Mouse (Mus musculus) megakaryocyte-erythroid progenitor cell, adult 5-6 weeks (primary cell): ENCODE data around the gene Gng8. TPM values are rescaled to one million over a fixed set of nuclear protein-coding genes. Genes with fewer than 3 reads are reported as not detected.

ENCODE experiments used
- ATAC-seq: replicated peaks from 2 replicates; pipeline ENCODE4 v1.8.0; 2016; ENCODE audit warnings: mild to moderate bottlenecking, inconsistent platforms; ENCODE audit not compliant: severe bottlenecking, poor library complexity, low FRiP score, low TSS enrichment
- total RNA-seq, 2 experiments: library from RNA; stranded (forward) in 1 of 2; stranded (reverse) in 1 of 2; fragments of 200-1000, 215-1000 nt in 1 of 2; fragments of >200 nt in 1 of 2; fragmentation: Nextera tagmentation in 1 of 2; gene quantifications; 2 replicates each; pipeline ENCODE4 v1.2.3; 2014 to 2017

Gene Gng8
- total RNA-seq (2014; fragmentation: Nextera tagmentation) (not detected in 2 replicates), total RNA-seq (2017) (2.6 TPM in 1 of 2 replicates, not detected in the other)

DNA sequence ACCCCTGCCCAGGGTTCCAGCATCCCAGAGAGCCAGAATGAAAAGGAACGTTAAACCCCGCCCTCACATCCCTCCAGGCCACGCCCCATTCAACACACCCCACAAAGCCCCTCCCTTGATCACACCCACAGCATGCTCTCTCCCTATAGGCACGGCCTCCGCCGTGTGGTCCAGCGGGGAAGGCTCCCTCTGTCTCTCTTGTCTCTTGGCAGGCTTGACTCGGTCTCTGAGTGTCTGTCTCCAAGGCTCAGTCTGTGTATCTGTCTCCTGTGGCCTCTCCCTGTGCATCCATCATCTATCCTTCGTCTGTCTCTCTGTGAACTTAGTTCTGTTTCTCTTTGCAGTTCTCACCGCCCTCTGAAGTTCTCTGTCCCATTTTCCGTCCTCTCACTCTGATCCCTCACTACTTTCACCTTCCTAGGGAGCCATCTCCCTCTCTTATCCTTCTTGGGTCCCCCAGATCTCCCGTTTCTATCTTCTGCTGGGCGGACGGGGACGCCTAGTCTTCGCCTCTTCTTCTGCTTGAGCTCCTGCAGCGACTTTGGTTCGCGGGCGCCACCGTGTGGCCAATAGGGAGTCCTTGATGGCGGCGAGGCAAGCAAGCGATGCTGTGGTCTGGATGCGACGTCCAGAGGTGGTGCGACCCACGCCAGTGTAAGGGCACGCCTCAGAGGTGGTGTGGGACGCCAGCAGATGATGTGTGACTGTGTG lies at the start of gene Gng8:
Gene Gng8 (plus strand): TSS at position 146 of the 711 bp plus-strand sequence.
- ATAC-seq, result peak; percentile 82

DNA sequence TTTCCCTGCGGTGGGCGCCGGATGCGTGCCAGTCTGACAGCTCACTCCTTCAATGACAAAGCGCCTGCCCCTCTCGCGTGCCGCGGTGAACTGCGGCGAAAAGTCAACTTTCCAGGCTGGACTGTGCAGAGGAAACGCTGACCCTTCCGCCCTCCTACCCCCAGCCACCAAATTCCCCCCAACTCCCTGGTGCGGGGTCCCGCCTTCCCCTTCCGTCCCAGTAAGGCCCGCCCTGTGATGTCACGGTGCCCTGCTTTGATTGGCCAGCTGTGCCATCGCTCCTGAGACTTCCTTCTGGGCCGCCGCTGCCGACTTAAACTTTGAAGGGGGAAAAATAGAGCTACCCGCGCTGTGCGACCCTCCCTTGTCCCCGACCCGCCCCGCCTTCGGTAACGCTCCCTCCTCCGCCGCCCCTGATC lies 48.9 kb upstream of the Gng8 start, which contains the start of gene Prkd2:
Gene Prkd2 (plus strand): TSS at position 258 of the 419 bp plus-strand sequence.
- ATAC-seq, result peak; percentile 74

DNA sequence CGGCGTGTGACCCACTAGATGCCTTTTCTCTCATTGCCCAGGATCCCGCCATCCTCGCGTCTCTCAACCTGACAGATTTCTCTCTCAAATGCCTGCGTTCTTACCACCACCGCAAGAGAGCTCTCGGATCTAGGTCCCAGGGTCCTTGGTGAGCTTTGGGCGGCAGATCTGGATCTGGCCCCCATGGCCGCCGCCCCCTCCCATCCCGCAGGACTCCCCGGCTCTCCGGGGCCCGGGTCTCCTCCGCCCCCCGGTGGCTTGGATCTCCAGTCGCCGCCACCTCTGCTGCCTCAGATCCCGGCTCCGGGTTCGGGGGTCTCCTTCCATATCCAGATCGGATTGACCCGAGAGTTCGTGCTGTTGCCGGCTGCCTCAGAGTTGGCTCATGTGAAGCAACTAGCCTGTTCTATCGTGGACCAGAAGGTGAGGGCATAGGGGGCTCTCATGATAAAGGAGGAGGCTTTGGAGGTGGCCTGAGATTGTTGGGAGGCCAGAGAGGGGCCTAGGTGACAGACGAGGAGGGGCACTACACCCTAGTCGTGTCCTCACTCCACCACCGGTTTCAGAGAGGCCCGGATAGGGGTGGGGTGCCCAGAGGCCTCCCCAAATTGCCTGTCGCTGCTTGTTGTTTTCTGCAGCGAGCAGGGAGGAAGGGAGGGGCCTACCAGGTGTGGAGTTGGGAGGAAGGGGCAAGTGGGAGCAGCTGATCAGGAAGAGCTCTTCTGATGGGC lies 48.0 kb upstream of the Gng8 start:
- ATAC-seq, result peak; percentile 5; the same call in 1 of the 2 replicates

DNA sequence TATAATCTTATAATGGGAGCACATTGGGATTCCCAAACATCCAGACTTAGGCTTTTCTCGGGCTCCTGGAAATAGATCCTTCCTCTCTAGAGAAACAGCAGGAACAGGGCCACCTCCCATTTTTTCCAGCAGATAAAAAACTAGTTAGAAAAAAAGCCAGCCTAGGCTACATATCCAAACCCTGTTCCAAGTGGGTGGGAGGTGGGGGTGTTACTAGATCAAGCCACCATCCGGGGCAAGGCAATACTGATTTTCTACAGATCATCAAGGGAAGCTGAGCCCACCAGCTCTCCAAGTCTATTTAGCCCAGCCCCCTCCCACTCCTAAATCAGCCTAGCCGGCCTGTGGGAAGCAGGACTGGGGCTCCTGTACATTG lies 46.9 kb upstream of the Gng8 start:
- no peak for ATAC-seq

DNA sequence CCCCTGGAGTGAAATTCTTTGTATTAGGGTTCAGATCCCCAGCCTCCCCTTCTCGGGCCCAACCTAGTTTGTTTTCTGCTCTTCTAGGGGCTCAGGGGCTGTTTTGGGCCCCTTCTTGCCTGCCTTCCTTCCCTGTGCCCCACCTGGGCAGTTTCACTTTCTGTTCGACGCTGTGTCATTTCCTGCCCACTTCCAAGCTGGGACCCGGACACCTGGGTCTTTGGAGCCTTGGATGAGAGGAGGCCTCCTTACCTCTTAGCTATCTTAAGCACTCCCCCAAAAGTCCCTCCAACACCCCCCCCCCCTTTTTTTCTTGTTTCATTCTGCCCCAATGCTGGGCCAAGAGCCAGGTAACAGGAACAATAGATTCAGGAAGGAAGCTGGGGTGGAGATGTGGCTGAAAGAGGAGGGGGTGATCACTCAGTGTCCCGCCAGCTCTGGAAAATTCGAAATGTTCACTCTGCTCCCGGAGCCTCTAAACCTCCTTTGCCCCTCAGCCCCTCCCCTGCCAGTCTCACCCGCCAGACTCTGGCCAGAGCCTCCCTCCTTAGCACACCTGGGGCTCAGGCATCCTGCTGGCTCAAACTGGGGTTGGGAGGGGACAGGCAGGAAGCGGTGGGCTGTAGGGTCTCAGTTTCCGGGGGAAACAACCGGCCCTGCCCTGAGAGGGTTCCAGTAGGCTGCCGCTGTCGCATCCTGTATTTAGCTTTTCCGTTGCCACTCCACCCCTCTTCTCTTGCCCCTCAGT lies 46.3 kb upstream of the Gng8 start:
- ATAC-seq, result no peak

DNA sequence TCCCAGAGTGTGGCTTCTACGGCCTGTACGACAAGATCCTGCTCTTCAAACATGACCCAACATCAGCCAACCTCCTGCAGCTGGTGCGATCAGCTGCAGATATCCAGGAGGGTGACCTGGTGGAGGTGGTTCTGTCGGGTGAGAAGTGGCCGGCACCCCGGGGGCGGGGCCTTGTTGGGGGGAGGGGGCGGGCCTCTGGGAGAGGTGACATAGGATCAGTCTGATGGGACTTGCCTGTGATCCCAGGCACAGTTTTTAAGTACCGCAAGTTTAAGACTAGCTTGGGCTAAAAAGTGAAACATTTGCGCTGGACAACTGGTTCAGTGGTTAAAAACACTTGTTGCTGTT lies 45.8 kb upstream of the Gng8 start:
- ATAC-seq, result no peak

DNA sequence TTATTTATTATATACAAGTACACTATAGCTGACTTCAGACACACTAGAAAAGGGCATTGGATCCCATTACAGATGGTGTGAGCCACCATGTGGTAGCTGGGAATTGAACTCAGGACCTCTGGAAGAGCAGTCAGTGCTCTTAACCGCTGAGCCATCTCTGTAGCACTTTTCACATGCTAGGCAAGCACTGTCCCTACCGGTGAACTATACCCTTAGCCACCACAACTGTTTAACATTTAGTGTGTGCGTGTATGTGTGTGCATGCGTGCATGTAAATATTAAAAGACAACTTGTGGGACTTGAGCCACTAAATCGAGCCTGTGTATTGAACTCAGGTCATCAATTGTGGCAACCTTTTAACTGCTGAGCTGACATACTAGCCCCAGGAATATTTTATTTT lies 44.8 kb upstream of the Gng8 start:
- no peak for ATAC-seq

DNA sequence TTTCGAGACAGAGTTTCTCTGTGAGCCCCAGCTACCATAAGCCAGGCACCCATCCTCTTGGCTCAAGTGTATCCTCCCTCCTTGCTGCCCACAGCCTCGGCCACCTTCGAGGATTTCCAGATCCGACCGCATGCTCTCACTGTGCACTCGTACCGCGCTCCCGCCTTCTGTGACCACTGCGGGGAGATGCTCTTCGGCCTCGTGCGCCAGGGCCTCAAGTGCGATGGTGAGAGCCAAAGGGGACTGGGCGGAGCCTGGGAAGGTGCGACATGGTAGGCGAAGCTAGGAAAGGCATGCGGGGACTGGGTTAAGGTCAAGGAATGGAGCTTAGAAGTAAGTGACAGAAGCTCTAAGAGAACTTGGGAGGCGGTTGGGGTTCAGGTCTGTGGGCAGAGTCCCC lies 44.1 kb upstream of the Gng8 start:
- no peak for ATAC-seq

DNA sequence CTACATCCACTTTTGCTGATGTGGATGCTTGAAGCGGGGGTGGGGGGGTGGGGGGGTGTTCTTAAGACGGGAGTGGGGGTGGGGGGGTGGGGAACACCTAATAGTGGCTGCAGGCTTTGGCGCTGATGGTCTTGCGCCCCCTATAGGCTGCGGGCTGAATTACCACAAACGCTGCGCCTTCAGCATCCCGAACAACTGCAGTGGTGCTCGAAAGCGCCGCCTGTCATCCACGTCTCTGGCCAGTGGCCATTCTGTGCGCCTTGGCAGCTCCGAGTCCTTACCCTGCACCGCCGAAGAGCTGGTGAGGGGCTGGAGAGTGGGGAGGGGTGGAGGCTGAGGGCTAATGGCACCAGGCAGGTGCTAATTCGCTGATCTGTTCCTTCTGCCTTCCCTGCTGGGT lies 43.0 kb upstream of the Gng8 start:
- ATAC-seq, result no peak

DNA sequence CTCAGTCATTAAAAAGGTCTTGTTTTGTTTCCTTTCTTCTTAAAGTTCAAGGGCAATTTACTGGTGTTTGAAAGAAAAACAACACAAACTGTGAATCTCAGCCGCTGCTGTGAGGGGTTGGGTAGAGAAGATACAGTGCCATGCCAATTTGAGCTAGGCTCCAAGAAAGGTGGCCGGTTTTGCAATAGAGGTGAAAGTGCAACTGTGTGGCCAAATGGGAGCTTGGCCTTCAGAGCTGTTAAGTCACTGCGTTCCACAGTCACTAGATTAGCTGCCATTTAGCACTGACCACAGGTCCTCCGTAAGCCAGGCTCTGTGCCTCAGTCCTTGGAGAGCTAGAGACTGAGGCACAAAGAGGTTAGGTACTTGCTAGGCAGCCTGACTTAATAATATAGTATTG lies 40.0 kb upstream of the Gng8 start:
- no peak for ATAC-seq

DNA sequence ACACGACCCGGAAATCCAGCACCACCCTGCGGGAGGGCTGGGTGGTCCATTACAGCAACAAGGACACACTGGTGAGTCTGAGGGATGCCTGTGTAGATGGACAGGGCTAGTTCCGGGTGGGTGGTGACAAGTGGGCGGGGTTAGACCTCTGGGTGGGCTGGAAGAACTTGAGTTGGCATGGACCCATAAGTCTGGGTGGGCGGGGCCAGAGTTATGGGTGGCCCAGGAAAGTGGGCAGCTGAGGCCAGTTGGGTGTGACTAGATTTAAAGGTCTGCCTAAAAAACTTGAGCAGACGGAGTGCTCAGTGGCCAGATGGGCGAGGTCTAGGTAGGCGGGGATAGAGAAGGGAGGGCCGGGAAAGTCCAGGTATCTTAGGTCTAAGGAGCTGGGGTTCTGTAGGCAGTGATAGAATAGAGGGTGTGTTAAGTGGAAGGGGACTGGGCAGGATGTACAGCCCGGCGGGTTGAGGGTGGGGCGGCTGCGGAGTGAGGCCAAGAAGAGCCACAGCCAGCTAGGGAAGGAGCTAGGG lies 38.2 kb upstream of the Gng8 start:
- no peak for ATAC-seq

DNA sequence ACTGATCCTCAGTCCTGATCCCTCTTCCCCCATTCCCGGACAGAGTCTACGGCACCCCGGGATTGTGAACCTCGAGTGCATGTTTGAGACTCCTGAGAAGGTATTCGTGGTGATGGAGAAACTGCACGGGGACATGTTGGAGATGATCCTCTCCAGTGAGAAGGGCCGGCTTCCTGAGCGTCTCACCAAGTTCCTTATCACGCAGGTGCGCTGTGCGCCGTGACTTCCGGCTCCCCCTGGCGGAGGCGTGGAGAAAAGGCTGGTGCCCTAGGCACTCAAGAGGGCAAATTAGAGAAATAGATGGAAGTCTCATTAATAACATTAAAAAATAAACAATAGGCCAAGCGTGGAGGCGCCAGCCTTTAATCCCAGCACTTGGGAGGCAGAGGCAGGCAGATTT lies 33.2 kb upstream of the Gng8 start:
- ATAC-seq, result peak; percentile 69

DNA sequence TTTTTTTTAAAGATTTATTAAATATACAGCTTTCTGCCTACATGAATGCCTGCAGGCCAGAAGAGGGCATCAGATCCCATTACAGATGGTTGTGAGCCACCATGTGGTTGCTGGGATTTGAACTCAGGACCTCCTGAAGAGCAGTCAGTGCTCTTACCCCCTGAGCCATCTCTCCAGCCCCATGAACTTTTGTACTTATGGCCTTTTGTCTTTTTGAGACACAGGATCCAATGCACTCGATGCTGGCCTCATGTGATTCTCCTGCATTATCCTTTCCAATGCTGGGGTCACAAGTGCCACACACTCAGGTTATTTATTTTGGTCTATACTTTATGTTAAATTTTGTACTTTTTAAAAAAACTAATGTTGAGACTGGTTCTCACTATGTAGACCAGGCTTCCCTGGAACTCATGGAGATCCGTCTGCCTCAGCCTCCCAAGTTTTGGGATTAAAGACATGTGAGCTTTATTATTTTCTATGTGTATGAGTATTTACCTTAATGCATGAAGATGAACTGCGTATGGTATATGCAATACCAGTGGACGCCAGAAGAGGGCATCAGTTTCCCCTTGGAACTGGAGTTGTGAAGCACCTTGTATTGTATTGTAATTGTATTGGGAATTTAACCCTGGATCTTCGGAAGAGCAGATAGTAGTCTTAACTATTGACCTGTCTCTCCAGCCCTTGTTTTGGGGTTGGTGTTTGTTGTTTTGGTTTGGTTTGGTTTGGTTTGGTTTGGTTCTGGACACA lies 31.5 kb upstream of the Gng8 start:
- ATAC-seq, result 0 out of 2 replicates have a peak, but pooled peaks have one; percentile 43

DNA sequence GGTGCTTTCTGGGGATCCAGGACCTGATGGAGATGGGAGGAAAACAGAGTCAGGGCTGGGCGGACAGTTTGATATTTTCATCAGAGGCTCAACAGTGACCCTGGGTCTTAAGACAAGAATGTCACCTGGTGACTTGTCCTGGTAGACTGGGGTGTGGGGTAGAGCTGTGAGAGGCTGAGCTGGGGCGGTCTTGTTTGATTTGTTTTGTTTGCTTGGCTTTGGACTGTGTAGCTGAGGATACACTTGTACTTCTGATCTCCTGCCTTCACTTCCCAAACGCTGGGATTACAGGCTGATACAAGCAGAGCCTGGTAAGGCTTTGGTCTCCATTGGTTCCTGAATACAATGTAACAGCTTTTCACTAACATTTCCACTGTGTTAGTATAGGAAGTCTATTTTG lies 24.1 kb upstream of the Gng8 start:
- ATAC-seq, result no peak

DNA sequence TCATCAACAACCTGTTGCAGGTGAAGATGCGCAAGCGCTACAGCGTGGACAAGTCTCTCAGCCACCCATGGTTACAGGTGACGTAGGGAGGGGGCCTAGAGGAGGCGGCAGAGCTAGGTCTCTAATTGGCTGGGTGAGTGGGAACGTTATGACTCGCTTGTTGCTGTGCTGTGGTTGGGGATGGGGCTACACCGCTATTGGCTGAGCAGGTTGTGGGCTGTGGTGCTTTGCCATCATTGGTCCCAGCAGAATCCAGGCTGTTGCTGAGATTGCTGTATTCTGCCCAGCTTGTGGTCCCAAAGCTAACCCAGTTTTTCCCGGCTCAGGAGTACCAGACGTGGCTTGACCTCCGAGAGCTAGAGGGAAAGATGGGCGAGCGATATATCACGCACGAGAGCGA lies 22.1 kb upstream of the Gng8 start:
- no peak for ATAC-seq

DNA sequence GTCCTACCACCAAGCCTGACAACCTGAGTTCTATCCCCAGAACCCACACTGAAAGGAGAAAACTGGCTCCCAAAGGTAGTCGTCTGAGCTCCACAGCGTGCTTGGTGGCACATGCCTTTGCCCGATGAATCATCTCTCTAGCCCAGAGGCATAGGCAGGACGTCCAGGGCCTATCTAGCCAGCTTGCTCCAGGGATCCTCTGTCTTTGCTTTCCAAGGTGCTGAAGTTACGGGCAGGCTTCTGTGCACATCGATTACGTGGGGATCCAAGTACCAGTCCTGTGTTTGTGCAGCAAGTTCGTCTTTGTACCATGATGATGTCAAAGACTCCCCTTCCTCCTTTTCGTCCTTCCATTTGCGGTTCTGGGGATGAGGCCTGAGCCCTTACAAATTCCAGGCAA lies 20.0 kb upstream of the Gng8 start:
- no peak for ATAC-seq

DNA sequence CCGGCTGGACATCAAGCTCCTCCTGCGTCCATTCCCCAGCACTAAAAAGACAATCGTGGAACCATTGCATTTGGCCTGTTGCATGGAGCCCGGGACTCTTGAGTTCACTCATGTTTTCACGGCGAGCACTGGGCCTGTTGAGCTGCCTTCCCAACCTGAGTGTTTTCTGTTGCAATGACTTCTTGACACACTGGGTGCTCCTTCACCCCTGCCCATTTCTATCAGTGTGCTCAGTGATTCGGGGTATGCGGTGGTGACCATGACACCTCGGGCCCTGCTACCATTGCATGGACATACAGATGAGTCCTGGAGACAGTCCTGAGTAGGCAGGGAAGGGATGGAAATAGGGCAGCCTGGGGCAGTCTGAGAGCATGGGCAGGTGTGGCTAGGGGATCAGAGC lies 19.1 kb upstream of the Gng8 start:
- ATAC-seq, result no peak

DNA sequence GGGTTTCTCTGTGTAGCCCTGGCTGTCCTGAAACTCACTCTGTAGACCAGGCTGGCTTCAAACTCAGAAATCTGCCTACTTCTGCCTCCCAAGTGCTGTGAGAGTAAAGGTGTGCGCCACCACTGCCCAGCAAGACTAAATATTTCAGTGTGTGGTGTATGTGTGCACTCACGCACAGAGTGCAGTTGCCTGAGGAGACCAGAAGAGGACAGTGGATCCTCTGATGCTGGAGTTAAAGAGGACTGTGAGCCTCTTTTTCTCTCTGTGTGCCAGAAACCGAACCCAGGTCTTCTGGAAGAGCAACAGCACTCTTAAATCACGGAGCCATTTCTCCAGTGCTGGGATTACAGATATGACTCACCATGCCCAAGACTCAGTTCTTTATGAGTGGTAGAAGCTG lies 18.2 kb upstream of the Gng8 start:
- no peak for ATAC-seq

DNA sequence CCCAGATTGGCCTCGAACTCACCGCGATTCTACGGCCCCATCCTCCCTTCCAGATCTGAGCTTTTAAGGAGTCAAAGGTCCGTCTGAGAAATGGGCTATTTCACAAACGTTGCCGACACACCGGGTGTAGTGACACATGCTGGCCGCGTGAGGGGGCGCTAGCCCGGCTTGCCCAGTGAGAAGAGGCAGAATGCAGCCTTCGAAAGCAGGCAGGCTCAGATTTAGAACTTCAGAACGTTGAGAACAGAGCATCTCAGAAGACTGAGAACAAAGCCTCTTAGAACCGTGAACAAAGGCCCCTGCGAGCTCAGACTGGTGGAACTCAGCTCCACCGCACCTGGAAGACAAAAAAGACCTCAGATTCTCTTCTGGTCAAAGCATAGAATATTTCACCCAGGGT lies 17.4 kb upstream of the Gng8 start:
- ATAC-seq, result peak; percentile 64
